Mouse (Mus musculus) kidney, postnatal 0 days (tissue): ENCODE measurements at regions not wholly inside any gene's neighbourhood (a gene's known extent, or its start where the extent isn't known, plus 50 kb on each side); places are given as distances from the start of the nearest gene placed in this dataset.
A peak's percentile ranks its signal among the peaks of the same experiment; 100 is the strongest.

ENCODE experiments used
- ATAC-seq: fragments of 200-750 bp; cut with Nextera tagmentation; replicated peaks from 2 replicates; pipeline ENCODE4 v1.8.0; 2017; ENCODE audit warnings: low read depth, moderate number of reproducible peaks, moderate TSS enrichment, moderate library complexity; ENCODE audit not compliant: low FRiP score
- DNase-seq: peaks from one replicate; pipeline ENCODE4 v3.0.0-alpha.2; 2016; ENCODE audit warnings: low spot score
- H3K27ac ChIP-seq: fragments of 300-500 bp; sonication (generic); 2 replicates; pipeline ENCODE4 v1.5.1; 2014; ENCODE audit warnings: mild to moderate bottlenecking
- H3K27me3 ChIP-seq: fragments of 300-500 bp; sonication (generic); 2 replicates; pipeline ENCODE4 v1.6.1; 2014; ENCODE audit warnings: low read length, mixed read lengths; ENCODE audit not compliant: insufficient read depth
- H3K36me3 ChIP-seq: fragments of 300-500 bp; sonication (generic); 2 replicates; pipeline ENCODE4 v1.6.1; 2014; ENCODE audit warnings: low read length, mixed read lengths; ENCODE audit not compliant: insufficient read depth
- H3K4me1 ChIP-seq: fragments of 300-500 bp; sonication (generic); replicated peaks from 2 replicates; pipeline ENCODE4 v1.6.1; 2014; ENCODE audit warnings: antibody characterized with exemption, low read length, mixed read lengths; ENCODE audit not compliant: insufficient read depth
- H3K4me2 ChIP-seq: fragments of 300-500 bp; sonication (generic); 2 replicates; pipeline ENCODE4 v1.6.1; 2014; ENCODE audit warnings: mild to moderate bottlenecking, low read length, moderate library complexity, mixed read lengths
- H3K4me3 ChIP-seq: fragments of 300-500 bp; sonication (generic); replicated peaks from 2 replicates; pipeline ENCODE4 v1.5.1; 2014; ENCODE audit warnings: low read depth, low read length
- H3K9ac ChIP-seq: fragments of 300-500 bp; sonication (generic); 2 replicates; pipeline ENCODE4 v1.6.1; 2014; ENCODE audit warnings: low read depth, low read length
- H3K9me3 ChIP-seq: fragments of 300-500 bp; sonication (generic); replicated peaks from 2 replicates; pipeline ENCODE4 v1.6.1; 2016; ENCODE audit warnings: low read length, inconsistent platforms, mixed read lengths
- CTCF ChIP-seq: IDR thresholded peaks from 2 replicates; pipeline ENCODE4 v1.5.1; 2016; ENCODE audit warnings: antibody characterized with exemption, low read depth, mild to moderate bottlenecking, moderate library complexity
- WGBS: fragments of 180-500 bp; shearing (Covaris S2); extraction: QIAGEN DNeasy Blood & Tissue Kit; methylation state at CpG from one replicate; pipeline ENCODE4 v1.1.7; 2014; 5-methylcytosine and 5-hydroxymethylcytosine counted together

DNA sequence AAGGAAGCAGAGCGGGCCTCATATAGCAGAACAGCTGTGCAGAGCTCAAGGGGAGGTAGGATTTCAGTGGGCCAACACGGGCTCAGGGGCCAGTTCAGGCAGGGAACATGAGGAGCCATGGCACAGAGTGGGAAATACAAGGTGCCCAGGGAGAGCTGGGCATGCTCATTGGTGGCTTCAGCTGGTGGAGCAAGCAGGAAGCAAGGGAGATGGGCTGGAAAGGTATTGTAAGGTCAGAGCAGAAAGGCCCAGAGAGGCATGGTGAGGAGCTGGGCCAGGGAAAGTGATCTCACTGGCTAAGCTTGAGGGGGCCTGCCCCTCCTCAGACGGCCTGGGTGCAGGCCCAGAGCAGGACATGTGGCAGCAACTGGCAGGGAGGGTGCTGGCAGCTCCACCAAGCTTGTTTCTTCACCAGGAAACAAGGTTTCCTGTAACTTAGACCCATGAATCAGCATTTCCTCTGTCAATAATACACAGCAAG, 155.2 kb upstream of the Lpp start:
- TF ChIP-seq CTCF = no peak
- DNase-seq = peak; percentile 47
- Histone ChIP-seq H3K27ac (no peak overlapping the region), H3K9ac (no peak overlapping the region), H3K27me3 (no peaks in the 10 kb centered on the region), H3K36me3 (no peaks in the 10 kb centered on the region), H3K4me2 (no peak overlapping the region), H3K4me1 (peaks cover 4% of the 10 kb centered on the region; the same call in 1 of the 2 replicates), H3K9me3 (no peaks in the 10 kb centered on the region), H3K4me3 (no peak overlapping the region)
- WGBS = 56% methylated on average over 3 of the region's 3 CpGs
- ATAC-seq = no peak

DNA sequence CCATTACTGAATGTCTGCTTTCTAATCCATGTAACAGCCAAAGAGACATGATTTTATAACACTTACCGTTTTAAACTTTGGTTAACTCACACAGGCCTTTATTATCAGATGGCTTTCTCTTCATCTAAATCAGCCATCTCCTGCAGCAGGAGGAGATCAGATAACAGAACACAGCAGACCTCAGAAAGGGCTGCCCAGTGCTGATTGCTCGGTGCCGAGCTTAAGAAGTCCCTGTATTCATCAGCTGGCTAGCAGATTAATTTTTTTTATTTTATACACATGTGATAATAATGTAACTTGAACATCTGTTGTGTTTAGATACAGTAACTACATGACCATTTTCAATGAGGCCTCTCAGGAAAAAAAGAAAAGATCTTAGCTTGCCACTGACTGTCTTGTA, 155.9 kb upstream of the Lpp start:
- DNase-seq (no peak), ATAC-seq (no peak)
- no peak for TF ChIP-seq CTCF
- H3K4me1 ChIP-seq = peaks cover 4% of the 10 kb centered on the region; the same call in 1 of the 2 replicates
- no peak overlapping the region for H3K4me3 ChIP-seq
- H3K27me3 ChIP-seq = no peaks in the 10 kb centered on the region
- 82% methylated on average over 3 of the region's 3 CpGs for WGBS
- no peak overlapping the region for H3K9ac ChIP-seq
- no peak overlapping the region for H3K27ac ChIP-seq
- H3K9me3 ChIP-seq = no peaks in the 10 kb centered on the region
- no peaks in the 10 kb centered on the region for H3K36me3 ChIP-seq
- no peak overlapping the region for H3K4me2 ChIP-seq

DNA sequence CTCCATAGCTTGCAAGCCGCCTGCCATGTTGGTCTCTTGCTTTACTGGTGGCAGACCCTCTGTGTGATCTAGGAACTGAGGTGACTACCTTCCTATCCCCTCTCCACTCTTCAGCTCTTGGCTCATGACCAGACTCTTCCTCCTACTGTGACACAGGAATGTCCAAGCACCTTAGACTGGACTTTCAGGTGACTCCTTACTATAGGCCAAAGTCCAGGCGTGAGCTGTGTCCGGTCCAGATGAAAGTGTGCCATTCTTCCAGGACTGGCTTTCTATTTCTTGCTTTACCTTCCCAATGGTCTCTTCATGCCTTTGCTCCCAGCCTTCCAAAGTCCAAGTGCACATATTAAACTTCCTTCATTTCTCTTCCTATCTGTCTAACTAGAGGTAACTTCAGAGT, 156.3 kb upstream of the Lpp start:
- Histone ChIP-seq H3K4me3 (no peak overlapping the region), H3K9ac (no peak overlapping the region), H3K36me3 (no peaks in the 10 kb centered on the region), H3K27me3 (no peaks in the 10 kb centered on the region), H3K27ac (no peak overlapping the region), H3K9me3 (no peaks in the 10 kb centered on the region), H3K4me2 (no peak overlapping the region), H3K4me1 (peaks cover 4% of the 10 kb centered on the region; the same call in 1 of the 2 replicates)
- no peak for ATAC-seq
- DNase-seq = no peak
- 90% methylated on average over 3 of the region's 3 CpGs for WGBS
- TF ChIP-seq CTCF = no peak

DNA sequence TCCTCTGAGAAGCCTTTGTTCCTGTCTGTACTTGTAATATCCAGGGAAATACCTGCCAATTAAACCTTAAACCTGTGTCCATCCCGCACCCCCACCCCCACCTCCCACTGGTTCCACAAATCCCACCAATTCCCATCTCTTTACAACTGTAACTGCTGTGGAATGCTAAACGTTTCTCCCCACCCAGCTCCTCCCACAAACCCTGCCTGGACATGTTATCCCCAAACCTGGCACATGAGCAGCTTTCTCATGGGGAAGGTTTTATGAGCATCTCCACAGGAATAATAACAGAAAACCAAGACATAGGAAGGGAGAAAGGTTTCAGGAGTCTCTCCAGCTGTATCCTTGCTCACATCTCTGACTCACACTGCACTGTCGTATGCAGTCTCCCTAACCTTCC, 156.8 kb upstream of the Lpp start:
- DNase-seq = no peak
- no peak for ATAC-seq
- Histone ChIP-seq H3K27me3 (no peaks in the 10 kb centered on the region), H3K4me3 (no peak overlapping the region), H3K36me3 (no peaks in the 10 kb centered on the region), H3K27ac (no peak overlapping the region), H3K4me2 (no peak overlapping the region), H3K9me3 (no peaks in the 10 kb centered on the region), H3K4me1 (peaks cover 4% of the 10 kb centered on the region; the same call in 1 of the 2 replicates), H3K9ac (no peak overlapping the region)
- WGBS = 58% methylated on average over 3 of the region's 3 CpGs
- no peak for TF ChIP-seq CTCF

DNA sequence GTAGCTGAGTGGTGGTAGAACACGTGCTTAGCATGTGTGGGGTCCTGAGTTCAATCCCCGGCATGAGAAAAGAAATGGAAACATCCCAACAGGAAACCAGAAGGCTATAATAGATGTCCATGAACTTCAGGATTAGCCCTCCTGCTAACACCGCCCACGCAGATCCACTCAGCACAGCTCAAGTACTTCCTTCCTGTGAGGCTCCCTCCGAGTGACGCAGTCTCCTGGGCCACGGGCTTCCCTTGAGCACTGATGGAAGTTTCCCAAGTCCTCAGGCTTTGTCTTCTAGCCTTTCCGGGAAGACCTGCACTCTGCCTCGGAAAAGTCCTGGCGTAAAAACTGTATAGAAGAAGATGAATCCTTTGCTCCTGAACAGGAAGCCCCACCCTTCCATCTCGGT, 158.5 kb upstream of the Lpp start:
- Histone ChIP-seq H3K9ac (no peak overlapping the region), H3K27me3 (no peaks in the 10 kb centered on the region), H3K4me1 (peaks cover 4% of the 10 kb centered on the region; the same call in 1 of the 2 replicates), H3K4me3 (no peak overlapping the region), H3K36me3 (no peaks in the 10 kb centered on the region), H3K4me2 (no peak overlapping the region), H3K9me3 (no peaks in the 10 kb centered on the region), H3K27ac (no peak overlapping the region)
- DNase-seq (peak; percentile 46), ATAC-seq (no peak)
- TF ChIP-seq CTCF = no peak
- 77% methylated on average over 11 of the region's 11 CpGs for WGBS

DNA sequence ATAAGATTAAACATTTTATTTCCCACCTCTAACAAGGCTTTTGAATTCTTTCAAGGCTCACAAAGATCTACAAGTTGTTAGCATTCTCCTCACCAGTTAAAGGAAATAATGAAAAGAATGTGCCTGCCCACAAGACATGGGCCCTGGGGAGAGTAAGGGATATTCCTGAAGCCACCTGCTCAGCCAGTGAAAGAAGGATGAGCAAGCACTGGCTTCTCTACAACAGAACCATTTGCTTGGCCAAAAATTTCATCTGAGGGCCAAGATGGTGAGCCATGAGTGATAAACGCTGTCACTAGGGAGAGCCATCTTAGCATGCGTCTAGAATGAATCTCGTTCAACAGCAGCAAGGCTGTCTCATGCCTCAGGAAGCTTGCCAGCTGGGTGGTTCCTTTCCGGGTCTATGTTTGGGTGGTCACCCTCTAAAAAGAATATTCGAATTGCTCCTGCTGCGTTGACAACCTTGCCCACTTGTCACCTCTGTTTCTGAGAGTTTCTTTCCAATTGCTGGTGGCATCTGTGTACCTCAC, 161.2 kb upstream of the Lpp start:
- no peaks in the 10 kb centered on the region for H3K36me3 ChIP-seq
- H3K4me3 ChIP-seq = no peak overlapping the region
- ATAC-seq (no peak), DNase-seq (no peak)
- no peak overlapping the region for H3K9ac ChIP-seq
- WGBS = 81% methylated on average over 6 of the region's 6 CpGs
- no peaks in the 10 kb centered on the region for H3K9me3 ChIP-seq
- no peaks in the 10 kb centered on the region for H3K4me1 ChIP-seq
- H3K27me3 ChIP-seq = no peaks in the 10 kb centered on the region
- H3K27ac ChIP-seq = no peak overlapping the region
- no peak for TF ChIP-seq CTCF
- no peak overlapping the region for H3K4me2 ChIP-seq

DNA sequence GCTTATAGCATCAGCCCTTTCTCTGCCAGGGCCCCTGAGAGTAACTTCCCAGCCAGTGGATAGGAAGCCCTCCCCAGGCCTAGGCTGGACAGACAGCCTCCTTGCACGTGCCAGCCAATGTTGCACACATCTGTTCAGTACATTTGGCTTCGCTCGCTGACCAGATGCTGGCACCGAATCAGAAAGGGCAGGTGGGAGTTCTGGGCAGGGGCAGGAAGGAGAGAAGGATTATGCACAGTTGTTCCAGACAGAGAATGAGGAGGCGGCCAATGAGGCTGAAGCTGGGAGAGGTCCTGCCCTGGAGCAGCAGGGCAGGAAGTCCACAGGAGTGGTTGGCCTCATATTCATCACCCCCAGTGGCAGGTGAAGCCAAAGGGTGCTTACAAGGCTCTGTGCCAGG, 161.8 kb upstream of the Lpp start:
- H3K4me2 ChIP-seq = no peak overlapping the region
- no peak overlapping the region for H3K27ac ChIP-seq
- H3K27me3 ChIP-seq = no peaks in the 10 kb centered on the region
- TF ChIP-seq CTCF = no peak
- H3K4me3 ChIP-seq = no peak overlapping the region
- no peaks in the 10 kb centered on the region for H3K9me3 ChIP-seq
- no peaks in the 10 kb centered on the region for H3K4me1 ChIP-seq
- DNase-seq (no peak), ATAC-seq (no peak)
- H3K9ac ChIP-seq = no peak overlapping the region
- H3K36me3 ChIP-seq = no peaks in the 10 kb centered on the region
- 51% methylated on average over 5 of the region's 5 CpGs for WGBS
